Mouse (Mus musculus) cerebellum, adult 2 months (tissue): ENCODE results near the gene Mast3.

Experiments used
- CTCF ChIP-seq: fragments of 200-500 bp; IDR thresholded peaks from 2 replicates; pipeline ENCODE4 v1.5.1; 2011; ENCODE audit warnings: low read depth, mild to moderate bottlenecking, control low read depth, low read length, moderate library complexity, borderline replicate concordance; ENCODE audit not compliant: insufficient read depth
- POLR2A ChIP-seq: fragments of 200-500 bp; IDR thresholded peaks from 2 replicates; pipeline ENCODE4 v1.6.1; 2011; ENCODE audit warnings: low read length, control low read depth, borderline replicate concordance; ENCODE audit not compliant: insufficient read depth

GRCm38 (mm10) chr8:70772890-70773289, 32.0 kb downstream of the Mast3 start:
- TF ChIP-seq POLR2A (no peak), CTCF (no peak)
